Mouse (Mus musculus) erythroblast, embryonic 14.5 days (primary cell): ENCODE measurements around the gene Vcl.

Source experiments
- GATA1 ChIP-seq: IDR thresholded peaks from 2 replicates; pipeline ENCODE4 v1.6.1; 2012; ENCODE audit warnings: low read length, inconsistent platforms, mixed read lengths
- TAL1 ChIP-seq: IDR thresholded peaks from 3 replicates; pipeline ENCODE4 v1.6.1; 2012; ENCODE audit warnings: low read length, inconsistent platforms, mixed read lengths

DNA sequence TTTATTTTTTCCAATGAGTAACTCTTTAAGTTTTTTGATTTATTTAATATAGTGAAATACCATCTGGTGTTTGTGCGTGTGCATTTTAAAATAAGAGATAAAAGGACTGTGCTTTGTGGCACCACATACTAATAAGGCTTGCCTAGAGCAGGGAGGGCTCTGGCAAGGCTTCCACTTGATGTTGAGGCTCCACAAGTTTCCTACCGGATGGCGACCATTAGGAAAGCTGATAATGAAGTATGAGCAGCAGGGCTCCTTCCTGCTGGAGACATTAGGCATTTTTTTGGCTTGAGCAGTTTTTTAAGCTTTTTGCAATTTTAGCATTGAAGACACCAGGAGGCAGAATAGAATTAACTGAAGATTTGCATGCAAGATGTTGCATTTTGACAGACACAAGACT lies 65.3 kb downstream of the Vcl start:
- TF ChIP-seq TAL1 (no peak), GATA1 (no peak)
